Mouse (Mus musculus) CH12.LX (cell line): Measurements from ENCODE around the gene Eif4e1b. TPM values are rescaled to one million over a fixed set of nuclear protein-coding genes. Genes with fewer than 3 reads are reported as not detected.

Source experiments
- DNase-seq: peaks from one replicate; pipeline ENCODE4 v3.0.0-alpha.2; 2013; ENCODE audit errors: extremely low read depth
- H3K27ac ChIP-seq: 2 replicates; pipeline ENCODE4 v1.5.1; 2012; ENCODE audit warnings: low read depth, mild to moderate bottlenecking, control low read depth, moderate library complexity; ENCODE audit not compliant: insufficient read depth
- H3K27me3 ChIP-seq: replicated peaks from 2 replicates; pipeline ENCODE3; 2012; ENCODE audit warnings: inconsistent platforms
- H3K36me3 ChIP-seq, 2 experiments: replicated peaks in 1 of 2; 2 replicates each; pipeline versions ENCODE3 to v1.6.1; 2012; ENCODE audit warnings: inconsistent platforms in 1 of 2, low read length in 1 of 2, mild to moderate bottlenecking in 1 of 2, mixed read lengths in 1 of 2, moderate library complexity in 1 of 2; ENCODE audit not compliant: control insufficient read depth in 1 of 2, insufficient read depth in 1 of 2
- H3K4me1 ChIP-seq, 2 experiments: 2 replicates each; pipeline ENCODE4 v1.6.1; 2012; ENCODE audit warnings: inconsistent platforms in 1 of 2, moderate library complexity in 1 of 2; ENCODE audit not compliant: insufficient read depth in 2 of 2, control insufficient read depth in 1 of 2
- H3K4me2 ChIP-seq: 2 replicates; pipeline ENCODE4 v1.6.1; 2012; ENCODE audit warnings: low read depth, mild to moderate bottlenecking, control low read depth; ENCODE audit not compliant: poor library complexity, insufficient read depth, severe bottlenecking
- H3K4me3 ChIP-seq, 3 experiments: fragments of 150-350 bp in 1 of 3; sonication (generic) in 1 of 3; replicated peaks in 1 of 3; 2 replicates each; pipeline versions ENCODE3 to v1.5.1; 2011 to 2012; ENCODE audit warnings: low read depth in 2 of 3, low read length in 2 of 3, mild to moderate bottlenecking in 2 of 3, moderate library complexity in 2 of 3, control low read depth in 1 of 3, improper control_type of control experiment in 1 of 3, inconsistent platforms in 1 of 3, mixed read lengths in 1 of 3; ENCODE audit not compliant: poor library complexity in 1 of 3
- H3K79me2 ChIP-seq: replicated peaks from 2 replicates; pipeline ENCODE4 v1.6.1; 2012; ENCODE audit warnings: mild to moderate bottlenecking, moderate library complexity; ENCODE audit not compliant: control insufficient read depth, poor library complexity, insufficient read depth, severe bottlenecking; ENCODE audit errors: extremely low read depth
- H3K9ac ChIP-seq: 2 replicates; pipeline ENCODE4 v1.6.1; 2012; ENCODE audit warnings: low read depth, mild to moderate bottlenecking, control low read depth, moderate library complexity; ENCODE audit not compliant: insufficient read depth
- H3K9me3 ChIP-seq: replicated peaks from 2 replicates; pipeline ENCODE3; 2012; ENCODE audit warnings: low read length, inconsistent platforms, mixed read lengths
- CHD1 ChIP-seq: IDR thresholded peaks from 2 replicates; pipeline ENCODE4 v1.6.1; 2012; ENCODE audit warnings: low read depth, low read length, improper control_type of control experiment, inconsistent platforms
- E2F4 ChIP-seq: IDR thresholded peaks from 2 replicates; pipeline ENCODE4 v1.6.1; 2011; ENCODE audit warnings: low read depth, low read length, improper control_type of control experiment; ENCODE audit not compliant: insufficient replicate concordance
- ELF1 ChIP-seq: IDR thresholded peaks from 2 replicates; pipeline ENCODE4 v1.6.1; 2014; ENCODE audit warnings: low read depth, mild to moderate bottlenecking, inconsistent platforms, low read length, improper control_type of control experiment
- EP300 ChIP-seq: IDR thresholded peaks from 2 replicates; pipeline ENCODE4 v1.6.1; 2011; ENCODE audit warnings: low read length, improper control_type of control experiment
- ETS1 ChIP-seq: conservative IDR thresholded peaks from 2 replicates; pipeline ENCODE4 v1.6.1; 2012; ENCODE audit warnings: low read depth, mild to moderate bottlenecking, inconsistent platforms, low read length, improper control_type of control experiment, moderate library complexity
- JUN ChIP-seq: IDR thresholded peaks from 2 replicates; pipeline ENCODE4 v1.6.1; 2011; ENCODE audit warnings: low read depth, mild to moderate bottlenecking, low read length, improper control_type of control experiment, moderate library complexity; ENCODE audit not compliant: insufficient read depth
- JUND ChIP-seq: conservative IDR thresholded peaks from 2 replicates; pipeline ENCODE4 v1.6.1; 2011; ENCODE audit warnings: low read depth, low read length, improper control_type of control experiment
- KAT2A ChIP-seq: IDR thresholded peaks from 2 replicates; pipeline ENCODE4 v1.6.1; 2012; ENCODE audit warnings: low read length, improper control_type of control experiment, inconsistent platforms; ENCODE audit not compliant: insufficient replicate concordance
- MEF2A ChIP-seq: IDR thresholded peaks from 2 replicates; pipeline ENCODE4 v1.6.1; 2014; ENCODE audit warnings: low read depth, mild to moderate bottlenecking, inconsistent platforms, low read length, improper control_type of control experiment, borderline replicate concordance
- MYC ChIP-seq: IDR thresholded peaks from 2 replicates; pipeline ENCODE4 v1.6.1; 2011; ENCODE audit warnings: low read depth, mild to moderate bottlenecking, improper control_type of control experiment, low read length
- NELFE ChIP-seq: IDR thresholded peaks from 2 replicates; pipeline ENCODE4 v1.6.1; 2011; ENCODE audit warnings: low read depth, low read length, improper control_type of control experiment
- NRF1 ChIP-seq: IDR thresholded peaks from 2 replicates; pipeline ENCODE4 v1.6.1; 2014; ENCODE audit warnings: low read depth, mild to moderate bottlenecking, inconsistent platforms, low read length, improper control_type of control experiment, moderate library complexity
- PAX5 ChIP-seq: IDR thresholded peaks from 2 replicates; pipeline ENCODE4 v1.6.1; 2012; ENCODE audit warnings: low read length, inconsistent platforms, mixed read lengths
- POLR2A ChIP-seq: IDR thresholded peaks from 2 replicates; pipeline ENCODE4 v1.6.1; 2011; ENCODE audit warnings: low read depth, mild to moderate bottlenecking, improper control_type of control experiment, low read length
- RCOR1 ChIP-seq: conservative IDR thresholded peaks from 2 replicates; pipeline ENCODE4 v1.6.1; 2012; ENCODE audit warnings: low read depth, mild to moderate bottlenecking, inconsistent platforms, low read length, improper control_type of control experiment
- SMC3 ChIP-seq: IDR thresholded peaks from 2 replicates; pipeline ENCODE4 v1.6.1; 2011; ENCODE audit warnings: low read depth, low read length, improper control_type of control experiment
- TBP ChIP-seq: conservative IDR thresholded peaks from 2 replicates; pipeline ENCODE4 v1.6.1; 2011; ENCODE audit warnings: low read depth, low read length, improper control_type of control experiment
- UBTF ChIP-seq: IDR thresholded peaks from 2 replicates; pipeline ENCODE4 v1.6.1; 2012; ENCODE audit warnings: low read depth, mild to moderate bottlenecking, inconsistent platforms, low read length, improper control_type of control experiment, moderate library complexity
- USF1 ChIP-seq: IDR thresholded peaks from 2 replicates; pipeline ENCODE4 v1.6.1; 2014; ENCODE audit warnings: low read depth, mild to moderate bottlenecking, inconsistent platforms, low read length, improper control_type of control experiment
- USF2 ChIP-seq: conservative IDR thresholded peaks from 2 replicates; pipeline ENCODE4 v1.6.1; 2011; ENCODE audit warnings: low read depth, low read length, improper control_type of control experiment
- ZC3H11A ChIP-seq: IDR thresholded peaks from 2 replicates; pipeline ENCODE4 v1.6.1; 2012; ENCODE audit warnings: low read depth, mild to moderate bottlenecking, inconsistent platforms, low read length, improper control_type of control experiment
- ZNF384 ChIP-seq: IDR thresholded peaks from 2 replicates; pipeline ENCODE4 v1.6.1; 2012; ENCODE audit warnings: low read depth, low read length, improper control_type of control experiment, inconsistent platforms
- dilution Hi-C: fragments of 300-500 bp; cut with MboI; formaldehyde crosslinking; loops from 2 replicates; pipeline ENCODE4 v1.14.3; 2020; ENCODE audit warnings: low sequenced_read_pairs; ENCODE audit not compliant: extremely low pct_unique_long_range_greater_than_20kb, extremely low pct_ligation_motif_present
- in situ Hi-C: fragments of 300-500 bp; cut with MboI; formaldehyde crosslinking; loops from 3 replicates; pipeline ENCODE4 v1.14.3; 2019; ENCODE audit warnings: low sequenced_read_pairs, low pct_ligation_motif_present, low pct_unique_long_range_greater_than_20kb, mixed read lengths
- polyA plus RNA-seq: library from polyadenylated mRNA; unstranded; fragments of >175 nt; gene quantifications from 2 replicates; pipeline ENCODE4 v1.2.1, GENCODE M21; 2012; ENCODE audit warnings: low read depth; ENCODE audit not compliant: insufficient read length
- total RNA-seq, 2 experiments: library from RNA; depleted of rRNA; stranded (reverse); fragments of 300-350 nt in 1 of 2; fragments of >200 nt in 1 of 2; gene quantifications; 2 replicates each; pipeline ENCODE4 v1.2.3; 2012 to 2014

The Eif4e1b gene
- total and polyA plus RNA-seq, 3 experiments, result not detected

GRCm38 (mm10) chr13:54753733-54754132 lies 30.1 kb upstream of the Eif4e1b start:
- Histone ChIP-seq H3K27me3 (peaks cover 59% of the 10 kb centered on the region), H3K4me3 (no peak overlapping the region), H3K79me2 (no peaks in the 10 kb centered on the region), H3K9me3 (peaks cover 10% of the 10 kb centered on the region), H3K4me1 (no peaks in the 10 kb centered on the region), H3K27ac (no peak overlapping the region), H3K4me2 (no peak overlapping the region), H3K9ac (no peak overlapping the region), H3K36me3 (no peaks in the 10 kb centered on the region)
- in situ Hi-C loops (no loop called here), dilution Hi-C loops (no loop called here)
- DNase-seq, result no peak
- TF ChIP-seq NRF1 (no peak), USF2 (no peak), KAT2A (no peak), EP300 (no peak), JUND (no peak), ZNF384 (no peak), MYC (no peak), UBTF (no peak), PAX5 (no peak)

GRCm38 (mm10) chr13:54754169-54755080 lies 29.4 kb upstream of the Eif4e1b start:
- H3K4me3 ChIP-seq, result no peak overlapping the region
- no peak overlapping the region for H3K9ac ChIP-seq
- no peak overlapping the region for H3K4me2 ChIP-seq
- no peaks in the 10 kb centered on the region for H3K4me1 ChIP-seq
- H3K27me3 ChIP-seq, result peaks cover 61% of the 10 kb centered on the region
- peaks cover 9% of the 10 kb centered on the region for H3K9me3 ChIP-seq
- no peaks in the 10 kb centered on the region for H3K79me2 ChIP-seq
- no peak for TF ChIP-seq MEF2A
- no peak for TF ChIP-seq ETS1
- TF ChIP-seq CHD1, result no peak
- TF ChIP-seq SMC3, result no peak
- no peak for TF ChIP-seq TBP
- no peak for TF ChIP-seq EP300
- TF ChIP-seq NRF1, result no peak
- no peak for TF ChIP-seq JUN
- TF ChIP-seq E2F4, result no peak
- TF ChIP-seq JUND, result no peak
- no peak for TF ChIP-seq RCOR1
- TF ChIP-seq KAT2A, result no peak
- no peak for TF ChIP-seq POLR2A
- no peak for TF ChIP-seq ZC3H11A
- no peak for TF ChIP-seq ELF1
- TF ChIP-seq MYC, result no peak
- TF ChIP-seq USF1, result no peak
- no peak for TF ChIP-seq NELFE
- in situ Hi-C loops (no loop called here), dilution Hi-C loops (no loop called here)
- H3K36me3 ChIP-seq, result no peaks in the 10 kb centered on the region
- no peak overlapping the region for H3K27ac ChIP-seq
- no peak for DNase-seq
